Mouse (Mus musculus): Measurements from ENCODE around the gene Zfp641. TPM values are rescaled to one million over a fixed set of nuclear protein-coding genes. Genes with fewer than 3 reads are reported as not detected.

The Zfp641 gene
- total and polyA plus RNA-seq, 3 experiments: 0.04 TPM; not detected in 2

GRCm38 (mm10) chr15:98293651-98294050 lies 2.3 kb downstream of the Zfp641 start:
- H3K9me3 ChIP-seq (replicated peaks; ENCODE audit: low read length): peaks cover 11% of the 10 kb centered on the region
- no peak overlapping the region for H3K27ac ChIP-seq (ENCODE audit: insufficient read depth, low read depth)
- peaks cover 6 to 8% of the 10 kb centered on the region in 2 experiments for H3K4me1 ChIP-seq (ENCODE audit: control insufficient read depth in 1 of 2, insufficient read depth in 2 of 2)
- TF ChIP-seq JUN (IDR thresholded peaks at IDR 0.05; ENCODE audit: insufficient read depth, low read depth, low read length): no peak
- no peak for TF ChIP-seq MAX (IDR thresholded peaks at IDR 0.05; ENCODE audit: low read length)
- no peak for TF ChIP-seq PAX5 (IDR thresholded peaks at IDR 0.05; ENCODE audit: low read length)
- no peak for TF ChIP-seq TCF12 (IDR thresholded peaks at IDR 0.05; ENCODE audit: low read depth, low read length)
- TF ChIP-seq POLR2AphosphoS2 (IDR thresholded peaks at IDR 0.05; ENCODE audit: low read depth, low read length): no peak
- no peak for TF ChIP-seq CHD2 (IDR thresholded peaks at IDR 0.05; ENCODE audit: low read length)
- no peak for TF ChIP-seq ELF1 (IDR thresholded peaks at IDR 0.05; ENCODE audit: low read depth, low read length)
- TF ChIP-seq CTCF (conservative IDR thresholded peaks at IDR 0.05 in 1 of 2, IDR thresholded peaks at IDR 0.05 in 1 of 2; ENCODE audit: low read depth in 2 of 2, low read length in 2 of 2): no peak
- TF ChIP-seq RCOR1 (conservative IDR thresholded peaks at IDR 0.05; ENCODE audit: low read depth, low read length): no peak
- TF ChIP-seq SMC3 (IDR thresholded peaks at IDR 0.05; ENCODE audit: low read depth, low read length): no peak
- no peak for TF ChIP-seq BHLHE40 (IDR thresholded peaks at IDR 0.05; ENCODE audit: low read depth, low read length)
- TF ChIP-seq MEF2A (IDR thresholded peaks at IDR 0.05; ENCODE audit: borderline replicate concordance, low read depth, low read length): no peak
- TF ChIP-seq KAT2A (IDR thresholded peaks at IDR 0.05; ENCODE audit: insufficient replicate concordance, low read length): no peak
- no peak for TF ChIP-seq ZMIZ1 (IDR thresholded peaks at IDR 0.05; ENCODE audit: low read depth, low read length)
- TF ChIP-seq ZKSCAN1 (IDR thresholded peaks at IDR 0.05; ENCODE audit: borderline replicate concordance, low read depth, low read length): no peak
- no peak for TF ChIP-seq GABPA (IDR thresholded peaks at IDR 0.05; ENCODE audit: insufficient replicate concordance, low read depth, low read length)
- TF ChIP-seq MAFK (IDR thresholded peaks at IDR 0.05; ENCODE audit: insufficient replicate concordance, low read length): no peak
- TF ChIP-seq NRF1 (IDR thresholded peaks at IDR 0.05; ENCODE audit: low read depth, low read length): no peak
- no peak for TF ChIP-seq HCFC1 (IDR thresholded peaks at IDR 0.05; ENCODE audit: low read depth, low read length)
- no peak overlapping the region for H3K4me3 ChIP-seq (replicated peaks in 1 of 3; ENCODE audit: low read depth in 2 of 3, low read length in 2 of 3, poor library complexity in 1 of 3)
- DNase-seq (ENCODE audit: extremely low read depth): no peak
- no peaks in the 10 kb centered on the region for H3K36me3 ChIP-seq (replicated peaks in 1 of 2; ENCODE audit: control insufficient read depth in 1 of 2, insufficient read depth in 1 of 2, low read length in 1 of 2)
- in situ Hi-C loops (cut with MboI; ENCODE audit: low pct_ligation_motif_present, low pct_unique_long_range_greater_than_20kb, low sequenced_read_pairs) (no loop called here), dilution Hi-C loops (cut with MboI; ENCODE audit: extremely low pct_ligation_motif_present, extremely low pct_unique_long_range_greater_than_20kb, low sequenced_read_pairs) (no loop called here)
- no peak overlapping the region for H3K9ac ChIP-seq (ENCODE audit: insufficient read depth, low read depth)
- peaks cover 83% of the 10 kb centered on the region for H3K27me3 ChIP-seq (replicated peaks)
- no peak overlapping the region for H3K4me2 ChIP-seq (ENCODE audit: insufficient read depth, low read depth, poor library complexity, severe bottlenecking)
- no peaks in the 10 kb centered on the region for H3K79me2 ChIP-seq (replicated peaks; ENCODE audit: control insufficient read depth, extremely low read depth, insufficient read depth, poor library complexity, severe bottlenecking)

GRCm38 (mm10) chr15:98288566-98288965 lies 7.4 kb downstream of the Zfp641 start:
- Histone ChIP-seq H3K79me2 (replicated peaks; ENCODE audit: control insufficient read depth, extremely low read depth, insufficient read depth, poor library complexity, severe bottlenecking) (no peaks in the 10 kb centered on the region), H3K4me2 (ENCODE audit: insufficient read depth, low read depth, poor library complexity, severe bottlenecking) (peak overlapping the region; percentile 79), H3K4me3 (replicated peaks in 1 of 3; ENCODE audit: low read depth in 2 of 3, low read length in 2 of 3, poor library complexity in 1 of 3) (no peak overlapping the region), H3K9ac (ENCODE audit: insufficient read depth, low read depth) (no peak overlapping the region), H3K36me3 (replicated peaks in 1 of 2; ENCODE audit: control insufficient read depth in 1 of 2, insufficient read depth in 1 of 2, low read length in 1 of 2) (no peaks in the 10 kb centered on the region), H3K9me3 (replicated peaks; ENCODE audit: low read length) (no peaks in the 10 kb centered on the region), H3K27ac (ENCODE audit: insufficient read depth, low read depth) (no peak overlapping the region), H3K4me1 (ENCODE audit: control insufficient read depth in 1 of 2, insufficient read depth in 2 of 2) (peaks cover 16 to 20% of the 10 kb centered on the region in 2 experiments), H3K27me3 (replicated peaks) (peaks cover 71% of the 10 kb centered on the region)
- no peak for TF ChIP-seq RCOR1 (conservative IDR thresholded peaks at IDR 0.05; ENCODE audit: low read depth, low read length)
- TF ChIP-seq CTCF (conservative IDR thresholded peaks at IDR 0.05 in 1 of 2, IDR thresholded peaks at IDR 0.05 in 1 of 2; ENCODE audit: low read depth in 2 of 2, low read length in 2 of 2): peak in 1 of 2 experiments; percentile 57; a peak in 2 of 4 replicates
- TF ChIP-seq RAD21 (IDR thresholded peaks at IDR 0.05; ENCODE audit: low read depth, low read length): peak; percentile 52
- TF ChIP-seq BHLHE40 (IDR thresholded peaks at IDR 0.05; ENCODE audit: low read depth, low read length): peak; percentile 69
- peak; percentile 37; the same call in 1 of the 2 replicates for TF ChIP-seq EP300 (IDR thresholded peaks at IDR 0.05; ENCODE audit: low read length)
- no peak for TF ChIP-seq ZNF384 (IDR thresholded peaks at IDR 0.05; ENCODE audit: low read depth, low read length)
- TF ChIP-seq TCF12 (IDR thresholded peaks at IDR 0.05; ENCODE audit: low read depth, low read length): peak; percentile 90
- TF ChIP-seq UBTF (IDR thresholded peaks at IDR 0.05; ENCODE audit: low read depth, low read length): 0 out of 2 replicates have a peak, but pooled peaks have one; percentile 50
- TF ChIP-seq ETS1 (conservative IDR thresholded peaks at IDR 0.05; ENCODE audit: low read depth, low read length): 0 out of 2 replicates have a peak, but pooled peaks have one; percentile 9
- TF ChIP-seq MAX (IDR thresholded peaks at IDR 0.05; ENCODE audit: low read length): peak; percentile 52; the same call in 1 of the 2 replicates
- TF ChIP-seq SMC3 (IDR thresholded peaks at IDR 0.05; ENCODE audit: low read depth, low read length): peak; percentile 34
- TF ChIP-seq PAX5 (IDR thresholded peaks at IDR 0.05; ENCODE audit: low read length): no peak
- dilution Hi-C loops (cut with MboI; ENCODE audit: extremely low pct_ligation_motif_present, extremely low pct_unique_long_range_greater_than_20kb, low sequenced_read_pairs) (no loop called here), in situ Hi-C loops (cut with MboI; ENCODE audit: low pct_ligation_motif_present, low pct_unique_long_range_greater_than_20kb, low sequenced_read_pairs) (no loop called here)
- DNase-seq (ENCODE audit: extremely low read depth): peak; percentile 32
